Mouse (Mus musculus): ENCODE measurements around the gene Coa7.

Coa7 gene

DNA sequence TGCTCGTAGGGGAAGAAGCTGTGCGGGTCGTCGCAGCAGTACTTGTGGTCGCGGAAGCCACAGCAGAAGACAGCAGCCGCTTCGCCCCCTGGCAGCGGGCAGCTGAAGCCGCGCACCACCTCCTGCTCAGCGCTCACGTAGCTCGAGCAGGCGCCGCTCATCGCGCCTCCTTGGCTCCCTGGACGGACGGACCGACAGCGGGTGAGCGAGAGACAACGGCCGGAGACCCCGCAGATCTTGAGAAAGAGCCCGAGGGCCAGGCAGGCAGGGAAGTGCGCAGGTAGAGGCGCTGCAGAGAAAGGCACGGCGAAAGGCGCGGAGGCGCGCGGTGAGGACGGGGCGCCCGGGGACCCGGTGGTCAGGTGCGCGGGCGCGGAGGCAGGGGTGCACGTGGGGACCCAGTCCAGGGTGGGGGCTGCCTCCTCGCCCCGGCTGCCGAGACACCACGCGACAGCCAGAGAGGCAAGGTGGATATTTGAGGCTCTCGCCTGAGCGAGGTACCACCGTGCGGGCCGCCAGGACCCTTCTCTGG, 55.3 kb downstream of the Coa7 start, which contains the start of gene Shisal2a:
TSS of gene Shisal2a (minus strand) at position 167 of the 532 bp plus-strand sequence.
- no peak for DNase-seq (ENCODE audit: low spot score)

GRCm38 (mm10) chr4:108386087-108386486, 58.1 kb downstream of the Coa7 start:
- DNase-seq (ENCODE audit: low spot score) = no peak

DNA sequence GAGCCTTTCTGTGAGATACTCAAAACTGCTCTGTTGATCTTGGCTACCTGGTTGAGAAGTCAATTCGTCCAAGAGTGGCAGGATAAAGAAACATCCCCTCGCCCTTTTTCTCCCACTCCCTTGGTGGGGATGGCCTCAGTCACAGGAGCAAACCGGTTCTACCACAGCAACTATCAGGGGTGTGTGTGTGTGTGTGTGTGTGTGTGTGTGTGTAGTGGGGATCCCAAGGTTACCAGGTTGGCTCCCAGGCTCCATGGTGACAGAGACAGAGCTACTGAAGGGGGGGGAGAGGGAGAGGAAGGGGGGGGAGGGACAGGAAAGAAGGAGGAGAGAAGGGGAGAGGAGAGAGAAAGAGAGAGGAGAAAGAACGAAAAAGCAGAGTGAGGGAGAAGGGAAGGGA, 59.2 kb downstream of the Coa7 start:
- DNase-seq (ENCODE audit: low spot score) = no peak

DNA sequence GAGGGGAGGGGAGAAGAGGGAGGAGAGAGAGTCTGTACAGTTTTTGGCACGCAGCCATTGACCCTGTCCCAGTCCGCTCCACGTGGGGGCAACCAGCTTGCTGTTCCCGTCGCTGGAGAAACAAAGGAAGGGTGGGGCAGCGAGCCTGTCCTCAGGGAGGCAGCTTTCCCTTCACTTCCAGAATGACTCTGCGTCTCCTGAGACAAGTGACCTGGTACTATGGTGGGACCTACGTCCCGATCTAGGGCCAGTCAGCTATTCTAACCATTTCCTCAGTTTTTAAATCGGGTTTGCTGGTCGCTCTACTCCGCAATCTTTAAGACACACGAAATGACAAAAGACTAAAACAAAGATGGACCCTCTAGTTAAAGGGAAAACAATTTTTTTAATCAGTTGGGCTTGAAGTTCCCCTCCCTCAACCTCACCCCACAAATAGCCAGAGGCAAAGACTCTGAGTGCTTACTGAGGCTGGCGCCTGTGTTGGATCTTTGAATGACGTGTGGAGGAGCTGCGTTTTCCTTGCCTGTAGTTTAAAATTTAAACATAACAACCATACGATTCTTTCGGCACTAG, 59.8 kb downstream of the Coa7 start:
- no peak for DNase-seq (ENCODE audit: low spot score)

- no peak for DNase-seq (ENCODE audit: low spot score)
Measured at GRCm38 (mm10) chr4:108388741-108389140, 60.8 kb downstream of the Coa7 start.

- no peak for DNase-seq (ENCODE audit: low spot score)
Measured at GRCm38 (mm10) chr4:108391124-108391523, 63.2 kb downstream of the Coa7 start.

Measured in c-Kit-positive CD71-positive TER-119-positive erythroid progenitor cells, embryonic 14.5 days (primary cell).